Mouse (Mus musculus): Measurements from ENCODE around the gene Slc2a9.

DNA sequence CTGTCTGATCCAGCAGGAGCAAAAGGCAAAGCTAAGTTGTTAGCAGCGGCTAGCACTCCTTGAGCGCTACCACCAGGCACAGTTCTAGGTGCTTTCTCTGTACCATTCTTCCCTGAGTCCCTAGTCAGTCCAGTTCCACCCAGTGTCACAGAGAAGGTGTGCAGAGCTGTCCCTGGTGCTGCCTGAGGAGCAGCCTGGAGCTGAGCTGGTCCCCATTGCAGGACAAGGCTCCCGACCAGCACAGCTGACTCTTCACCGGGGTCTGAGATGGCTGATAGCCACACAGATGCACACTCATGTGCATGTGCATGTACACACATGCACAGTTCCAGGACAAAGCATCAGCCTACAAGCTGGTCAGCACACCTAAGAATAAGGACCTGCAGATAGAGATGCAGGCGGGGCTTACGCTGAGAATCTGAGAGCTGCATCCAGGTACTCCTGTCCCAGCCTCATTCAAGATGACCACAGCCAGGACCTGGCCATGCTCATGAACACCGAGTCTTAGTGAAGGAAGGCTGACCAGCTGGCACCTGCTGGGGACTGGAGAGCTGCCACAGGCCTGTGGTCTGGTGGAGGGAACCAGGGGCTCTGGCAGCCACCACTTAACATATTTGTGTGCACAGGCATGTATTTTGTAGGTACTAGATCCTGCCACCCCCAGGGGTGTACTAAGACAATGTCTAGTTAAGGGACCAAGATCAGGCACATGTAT is 25.1 kb downstream of the Slc2a9 start:
- no peak for TF ChIP-seq CTCF (IDR thresholded peaks at IDR 0.05; ENCODE audit: borderline replicate concordance, insufficient read depth, low read length)
- TF ChIP-seq POLR2A (IDR thresholded peaks at IDR 0.05; ENCODE audit: low read depth, low read length), result no peak
